Mouse (Mus musculus) lung, postnatal 14 days (tissue): Measurements from ENCODE around the gene Cstf3.

Experiments used
- DNase-seq: peaks from one replicate; pipeline ENCODE4 v3.0.0; 2021

Gene Cstf3

DNA sequence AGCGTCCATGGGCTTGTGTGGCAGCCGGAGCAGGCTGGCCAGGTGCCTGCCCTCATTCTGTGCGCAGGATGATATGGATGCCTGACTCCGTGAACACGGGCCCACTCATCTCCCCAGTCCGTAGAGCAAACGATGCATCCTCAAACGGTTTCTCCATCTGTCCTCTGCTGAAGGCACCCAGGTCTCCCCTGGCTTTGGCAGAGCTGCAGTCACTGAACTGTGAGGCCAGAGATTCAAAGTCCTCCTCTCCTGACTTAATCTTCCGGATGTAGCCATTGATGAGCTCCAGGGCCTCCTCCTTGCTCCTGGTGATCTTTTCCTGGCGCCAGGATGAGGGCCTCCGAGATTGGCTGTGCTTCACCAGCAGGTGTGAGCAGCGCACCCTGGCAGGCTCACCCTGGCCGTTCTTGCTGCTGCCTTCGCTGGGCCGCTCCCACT, 124.0 kb downstream of the Cstf3 start:
- no peak for DNase-seq
